Mouse (Mus musculus) megakaryocyte, embryonic 14.5 days (primary cell): ENCODE results near the gene Zbtb46. TPM values are rescaled to one million over a fixed set of nuclear protein-coding genes. Genes with fewer than 3 reads are reported as not detected.

Experiments
- H3K27me3 ChIP-seq: replicated peaks from 2 replicates; pipeline ENCODE3; 2012; ENCODE audit warnings: inconsistent platforms
- H3K36me3 ChIP-seq: replicated peaks from 2 replicates; pipeline ENCODE3; 2012; ENCODE audit warnings: low read length, inconsistent platforms, mixed read lengths
- H3K4me1 ChIP-seq: 2 replicates; pipeline ENCODE4 v1.6.1; 2012; ENCODE audit warnings: inconsistent platforms
- H3K4me3 ChIP-seq: replicated peaks from 2 replicates; pipeline ENCODE3; 2012; ENCODE audit warnings: moderate library complexity, mild to moderate bottlenecking, inconsistent platforms
- H3K9me3 ChIP-seq: 2 replicates; pipeline ENCODE4 v1.6.1; 2012; ENCODE audit warnings: inconsistent platforms
- FLI1 ChIP-seq: IDR thresholded peaks from 2 replicates; pipeline ENCODE4 v1.6.1; 2012; ENCODE audit warnings: low read length, inconsistent platforms, mixed read lengths
- GATA1 ChIP-seq: IDR thresholded peaks from 3 replicates; pipeline ENCODE4 v1.6.1; 2012; ENCODE audit warnings: mixed read lengths, low read length, inconsistent platforms, borderline replicate concordance
- polyA plus RNA-seq: library from polyadenylated mRNA; stranded (reverse); fragments of >175 nt; gene quantifications from 2 replicates; pipeline ENCODE4 v1.2.3, GENCODE M21; 2012; ENCODE audit warnings: low replicate concordance; ENCODE audit not compliant: insufficient read depth

Zbtb46 gene
- polyA plus RNA-seq, 1 experiment, result 0.16 TPM

DNA sequence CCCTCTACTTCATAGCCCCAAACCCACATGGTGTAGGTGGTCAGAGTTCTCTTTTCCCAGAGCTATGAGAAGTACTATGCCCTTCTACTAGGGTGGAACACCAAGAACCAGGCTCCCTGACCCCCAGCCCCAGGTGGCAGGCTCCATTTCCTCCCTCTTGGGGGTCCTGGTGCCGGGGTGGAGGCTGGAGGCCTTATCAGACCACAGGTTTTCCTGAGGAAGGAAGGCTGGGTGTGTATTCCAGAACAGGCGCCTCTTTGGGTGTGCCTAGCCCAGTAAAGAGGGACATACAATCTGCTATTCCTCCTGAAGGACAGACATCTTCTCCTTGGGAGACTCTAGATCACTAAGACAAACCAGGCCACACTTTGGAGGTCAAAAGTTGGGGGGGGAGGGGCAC lies 11.1 kb upstream of the Zbtb46 start:
- Histone ChIP-seq H3K27me3 (peaks cover 45% of the 10 kb centered on the region), H3K9me3 (no peaks in the 10 kb centered on the region), H3K36me3 (no peaks in the 10 kb centered on the region), H3K4me3 (no peak overlapping the region), H3K4me1 (peaks cover 56% of the 10 kb centered on the region)
- TF ChIP-seq FLI1 (no peak), GATA1 (no peak)

- Histone ChIP-seq H3K9me3 (no peaks in the 10 kb centered on the region), H3K36me3 (no peaks in the 10 kb centered on the region), H3K27me3 (peaks cover 79% of the 10 kb centered on the region), H3K4me1 (peaks cover 69% of the 10 kb centered on the region), H3K4me3 (no peak overlapping the region)
- no peak for TF ChIP-seq GATA1
Observed at GRCm38 (mm10) chr2:181465423-181465822, 6.2 kb upstream of the Zbtb46 start.

DNA sequence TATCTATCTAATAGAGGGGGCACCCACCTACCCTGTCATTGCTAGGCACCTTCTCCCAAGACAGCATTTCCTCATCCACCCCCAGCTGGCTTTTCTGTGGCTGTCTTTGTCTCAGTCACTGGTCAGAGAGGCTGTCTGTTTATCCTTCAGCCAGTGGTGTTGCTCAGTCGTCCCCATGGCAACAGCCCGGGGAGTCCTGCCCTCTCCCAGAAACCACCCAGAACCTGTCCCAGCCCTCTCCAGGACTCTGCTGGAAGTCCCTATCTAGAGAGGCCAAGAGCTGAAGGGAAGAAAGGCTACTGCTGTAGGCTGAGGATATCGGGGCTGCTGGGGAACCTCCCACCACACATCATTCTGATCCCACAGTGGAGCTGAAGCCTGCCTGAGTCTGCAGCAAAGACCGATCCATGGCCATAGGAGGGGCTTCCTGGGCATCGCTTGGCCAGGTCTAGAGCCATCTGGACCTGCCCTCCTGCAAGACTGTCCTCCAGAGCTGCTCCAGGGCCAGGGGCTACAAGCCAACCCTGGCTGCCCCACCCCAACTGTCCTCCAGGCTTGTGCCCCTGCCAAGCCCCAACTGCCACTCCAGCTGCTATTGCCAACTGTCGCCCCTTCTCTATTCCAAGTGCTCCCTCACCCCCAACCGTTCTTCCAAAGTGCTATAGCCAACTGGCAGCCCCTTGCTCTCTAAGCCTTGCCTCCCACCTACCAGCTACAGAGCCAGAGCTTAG lies 3.9 kb upstream of the Zbtb46 start:
- no peaks in the 10 kb centered on the region for H3K9me3 ChIP-seq
- no peak for TF ChIP-seq FLI1
- no peak for TF ChIP-seq GATA1
- H3K4me3 ChIP-seq, result peak overlapping the region; percentile 85
- H3K4me1 ChIP-seq, result peaks cover 65% of the 10 kb centered on the region
- peaks cover 85% of the 10 kb centered on the region for H3K27me3 ChIP-seq
- no peaks in the 10 kb centered on the region for H3K36me3 ChIP-seq

DNA sequence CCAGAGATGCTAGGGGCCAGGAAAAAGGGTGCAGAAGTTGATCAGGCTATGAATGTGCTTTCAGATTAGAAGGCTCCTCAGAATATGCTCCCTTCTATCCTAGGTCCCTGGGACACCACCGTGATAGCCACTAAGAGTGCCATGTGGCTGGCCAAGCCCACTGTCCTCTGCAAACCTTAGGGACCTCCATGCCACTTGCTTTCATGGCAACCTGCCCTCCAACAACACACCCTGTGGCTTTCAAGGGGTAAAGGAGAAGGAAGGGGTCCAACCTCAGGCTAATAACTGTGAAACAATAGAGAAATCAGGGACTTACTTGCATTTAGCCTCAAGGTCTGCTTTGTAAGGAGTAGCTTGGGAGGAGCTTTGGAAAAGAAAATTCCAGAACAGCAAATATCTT lies 3.4 kb upstream of the Zbtb46 start:
- Histone ChIP-seq H3K27me3 (peaks cover 85% of the 10 kb centered on the region), H3K4me3 (peak overlapping the region; percentile 85), H3K4me1 (peaks cover 66% of the 10 kb centered on the region), H3K36me3 (no peaks in the 10 kb centered on the region), H3K9me3 (no peaks in the 10 kb centered on the region)
- TF ChIP-seq GATA1 (no peak), FLI1 (no peak)

- Histone ChIP-seq H3K27me3 (peaks cover 88% of the 10 kb centered on the region), H3K9me3 (no peaks in the 10 kb centered on the region), H3K4me1 (peaks cover 70% of the 10 kb centered on the region), H3K4me3 (peak overlapping the region; percentile 81), H3K36me3 (no peaks in the 10 kb centered on the region)
- no peak for TF ChIP-seq FLI1
- no peak for TF ChIP-seq GATA1
Observed at GRCm38 (mm10) chr2:181461536-181462100, 2.4 kb upstream of the Zbtb46 start.

- Histone ChIP-seq H3K9me3 (no peaks in the 10 kb centered on the region), H3K27me3 (peaks cover 92% of the 10 kb centered on the region), H3K4me1 (peaks cover 68% of the 10 kb centered on the region), H3K4me3 (peak overlapping the region; percentile 94), H3K36me3 (no peaks in the 10 kb centered on the region)
- TF ChIP-seq FLI1 (no peak), GATA1 (no peak)
Observed at GRCm38 (mm10) chr2:181459673-181460621, 721 bp upstream of the Zbtb46 start.

DNA sequence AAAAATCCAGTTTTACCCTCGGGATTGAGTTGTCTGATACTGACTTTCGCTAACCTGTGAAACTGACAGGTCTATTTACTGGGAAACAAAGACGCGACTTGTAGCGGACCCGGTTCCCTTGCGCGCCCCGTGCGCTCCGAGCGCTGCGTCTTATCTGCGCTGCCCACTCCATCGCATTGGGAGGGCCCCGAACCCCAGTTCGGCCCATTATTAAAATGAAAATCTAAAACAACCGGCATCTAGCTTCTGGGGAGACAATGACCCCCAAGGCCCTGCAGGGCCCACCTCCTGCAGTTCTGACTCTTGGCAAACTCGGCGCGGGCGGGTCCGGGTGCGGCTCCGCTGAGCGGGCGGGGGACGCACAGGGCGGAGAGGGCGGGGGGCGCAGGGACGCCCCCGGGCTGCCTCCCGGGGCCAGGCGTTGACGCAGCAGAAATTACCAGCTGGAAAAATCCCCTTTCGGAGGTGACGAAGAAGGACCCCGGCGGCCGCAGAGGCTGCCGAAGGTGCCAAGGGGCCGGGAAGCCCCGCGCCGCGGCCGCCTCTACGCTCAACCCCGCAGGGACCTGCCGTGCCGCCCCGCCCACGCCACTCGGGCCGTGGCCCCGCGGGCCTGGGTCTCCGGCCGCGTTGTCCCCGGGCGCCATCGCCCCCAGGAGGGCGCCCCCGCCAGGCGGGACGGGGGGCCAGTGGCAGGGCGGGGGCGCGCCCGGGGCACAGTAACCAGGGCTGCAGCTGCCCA lies 644 bp downstream of the Zbtb46 start:
- Histone ChIP-seq H3K36me3 (no peaks in the 10 kb centered on the region), H3K4me3 (peak overlapping the region; percentile 94), H3K9me3 (no peaks in the 10 kb centered on the region), H3K27me3 (peaks cover 89% of the 10 kb centered on the region), H3K4me1 (peaks cover 60% of the 10 kb centered on the region)
- TF ChIP-seq FLI1, result no peak
- no peak for TF ChIP-seq GATA1

- H3K4me1 ChIP-seq, result peaks cover 53% of the 10 kb centered on the region
- peaks cover 87% of the 10 kb centered on the region for H3K27me3 ChIP-seq
- no peak for TF ChIP-seq FLI1
- TF ChIP-seq GATA1, result no peak
- H3K4me3 ChIP-seq, result peak overlapping the region; percentile 94
- H3K36me3 ChIP-seq, result no peaks in the 10 kb centered on the region
- H3K9me3 ChIP-seq, result peaks cover 6% of the 10 kb centered on the region
Observed at GRCm38 (mm10) chr2:181457831-181458230, 1.4 kb downstream of the Zbtb46 start.

GRCm38 (mm10) chr2:181455899-181456298 lies 3.3 kb downstream of the Zbtb46 start:
- TF ChIP-seq GATA1 (no peak), FLI1 (no peak)
- no peaks in the 10 kb centered on the region for H3K36me3 ChIP-seq
- peaks cover 35% of the 10 kb centered on the region for H3K4me1 ChIP-seq
- H3K9me3 ChIP-seq, result peaks cover 14% of the 10 kb centered on the region
- H3K27me3 ChIP-seq, result peaks cover 87% of the 10 kb centered on the region
- H3K4me3 ChIP-seq, result no peak overlapping the region
